Mouse (Mus musculus) midbrain, embryonic 10.5 days (tissue): ENCODE measurements around the gene Grb7. TPM values are rescaled to one million over a fixed set of nuclear protein-coding genes. Genes with fewer than 3 reads are reported as not detected.

ENCODE experiments used
- DNase-seq: peaks from one replicate; pipeline ENCODE4 v3.0.0-alpha.2; 2017; ENCODE audit warnings: low spot score
- H3K27ac ChIP-seq: fragments of 300-500 bp; sonication (generic); replicated peaks from 2 replicates; pipeline ENCODE4 v1.5.1; 2016; ENCODE audit warnings: mild to moderate bottlenecking
- H3K27me3 ChIP-seq: fragments of 300-500 bp; sonication (generic); 2 replicates; pipeline ENCODE4 v1.6.1; 2016; ENCODE audit warnings: low read depth, mild to moderate bottlenecking; ENCODE audit not compliant: poor library complexity, severe bottlenecking
- H3K36me3 ChIP-seq: fragments of 300-500 bp; sonication (generic); 2 replicates; pipeline ENCODE4 v1.6.1; 2016; ENCODE audit warnings: mild to moderate bottlenecking, moderate library complexity
- H3K4me1 ChIP-seq: fragments of 300-500 bp; sonication (generic); 2 replicates; pipeline ENCODE4 v1.6.1; 2016
- H3K4me3 ChIP-seq: fragments of 300-500 bp; sonication (generic); 2 replicates; pipeline ENCODE4 v1.5.1; 2016; ENCODE audit warnings: mild to moderate bottlenecking, moderate library complexity
- H3K9me3 ChIP-seq: fragments of 300-500 bp; sonication (generic); replicated peaks from 2 replicates; pipeline ENCODE4 v1.6.1; 2016; ENCODE audit warnings: mild to moderate bottlenecking
- WGBS: fragments of 180-500 bp; shearing (Covaris S2); methylation state at CpG from one replicate; pipeline ENCODE4 v1.1.7; 2016; 5-methylcytosine and 5-hydroxymethylcytosine counted together
- polyA plus RNA-seq: library from polyadenylated mRNA; unstranded; fragments of >200 nt; fragmentation: Nextera tagmentation; extraction: Ambion mirVana; gene quantifications from 2 replicates; pipeline ENCODE4 v1.2.1, GENCODE M21; 2016

Gene Grb7
- polyA plus RNA-seq, 1 experiment from 2014 or later: 2.3 TPM

GRCm38 (mm10) chr11:98497388-98498288, 51.4 kb downstream of the Grb7 start:
- H3K27ac ChIP-seq: no peak overlapping the region
- peaks cover 39% of the 10 kb centered on the region; the same call in 1 of the 2 replicates for H3K27me3 ChIP-seq
- peaks cover 15% of the 10 kb centered on the region for H3K4me1 ChIP-seq
- H3K4me3 ChIP-seq: no peak overlapping the region
- no peaks in the 10 kb centered on the region for H3K36me3 ChIP-seq
- WGBS: 55% methylated on average over 22 of the region's 22 CpGs
- no peak for DNase-seq
- no peaks in the 10 kb centered on the region for H3K9me3 ChIP-seq

- no peak overlapping the region for H3K4me3 ChIP-seq
- DNase-seq: no peak
- no peaks in the 10 kb centered on the region for H3K4me1 ChIP-seq
- 69% methylated on average over 3 of the region's 3 CpGs for WGBS
- H3K9me3 ChIP-seq: no peaks in the 10 kb centered on the region
- H3K27ac ChIP-seq: no peak overlapping the region
- peaks cover 16% of the 10 kb centered on the region; the same call in 1 of the 2 replicates for H3K27me3 ChIP-seq
- H3K36me3 ChIP-seq: no peaks in the 10 kb centered on the region
These were observed 58.7 kb downstream of the Grb7 start for GRCm38 (mm10) chr11:98504926-98505325.

Other genes starting within 250 kb of the Grb7 start
- 10.7 and 12.0 TPM in 2 replicates for gene Cdk12, start 243.3 kb upstream of the Grb7 start, polyA plus RNA-seq
- 0.05 and 0.09 TPM in 2 replicates for gene Neurod2, start 116.7 kb upstream of the Grb7 start, polyA plus RNA-seq
- gene Ppp1r1b, start 98.0 kb upstream of the Grb7 start, polyA plus RNA-seq: 1.0 and 1.6 TPM in 2 replicates
- gene Stard3, start 88.0 kb upstream of the Grb7 start, polyA plus RNA-seq: 54.5 and 55.6 TPM in 2 replicates
- gene Tcap, start 62.6 kb upstream of the Grb7 start, polyA plus RNA-seq: 0.19 TPM in 1 of 2 replicates, not detected in the other
- not detected in 2 replicates for gene Pnmt, start 59.9 kb upstream of the Grb7 start, polyA plus RNA-seq
- gene Pgap3, start 45.9 kb upstream of the Grb7 start, polyA plus RNA-seq: 8.8 and 10.1 TPM in 2 replicates
- gene Erbb2, start 33.9 kb upstream of the Grb7 start, polyA plus RNA-seq: 21.8 and 22.4 TPM in 2 replicates
- 112 and 124 TPM in 2 replicates for gene Mien1, start 7.4 kb upstream of the Grb7 start, polyA plus RNA-seq
- gene Ikzf3, start 99.6 kb downstream of the Grb7 start, polyA plus RNA-seq: 0.02 and 0.06 TPM in 2 replicates
- 0.11 and 0.32 TPM in 2 replicates for gene Zpbp2, start 104.7 kb downstream of the Grb7 start, polyA plus RNA-seq
- gene Ormdl3, start 141.0 kb downstream of the Grb7 start, polyA plus RNA-seq: 65.8 and 81.0 TPM in 2 replicates
- not detected in 2 replicates for gene Lrrc3c, start 151.9 kb downstream of the Grb7 start, polyA plus RNA-seq
- gene Gm12355, start 179.3 kb downstream of the Grb7 start, polyA plus RNA-seq: 1.4 and 2.1 TPM in 2 replicates
- not detected in 2 replicates for gene Gsdma3, start 180.0 kb downstream of the Grb7 start, polyA plus RNA-seq
- not detected in 2 replicates for gene Gsdma2, start 200.4 kb downstream of the Grb7 start, polyA plus RNA-seq
- not detected in 2 replicates for gene Gsdma, start 218.0 kb downstream of the Grb7 start, polyA plus RNA-seq
- gene Psmd3, start 236.2 kb downstream of the Grb7 start, polyA plus RNA-seq: 246 and 258 TPM in 2 replicates